Mouse (Mus musculus) left cerebral cortex, adult 6 months (tissue): ENCODE data around the gene Ceacam10. TPM values are rescaled to one million over a fixed set of nuclear protein-coding genes. Genes with fewer than 3 reads are reported as not detected.

ENCODE experiments used
- long read RNA-seq, 2 experiments: library from polyadenylated mRNA; unstranded; transcript quantifications; one replicate each; pipeline ENCODE4 v2.0.0; 2019 to 2020
- polyA plus RNA-seq: library from polyadenylated mRNA; unstranded; fragments of <200 nt; fragmentation: Nextera tagmentation; gene quantifications from 2 replicates; pipeline ENCODE4 v1.2.3, GENCODE M21; 2021

Ceacam10 gene
- polyA plus RNA-seq = 0.28 TPM in 1 of 2 replicates, not detected in the other
- long read RNA-seq, experiment 1 = 0 reads
- long read RNA-seq, experiment 2 = 0 reads

GRCm38 (mm10) chr7:24776918-24777317, at the start of gene Ceacam10:
Ceacam10 (plus strand) TSS chr7:24777206.

DNA sequence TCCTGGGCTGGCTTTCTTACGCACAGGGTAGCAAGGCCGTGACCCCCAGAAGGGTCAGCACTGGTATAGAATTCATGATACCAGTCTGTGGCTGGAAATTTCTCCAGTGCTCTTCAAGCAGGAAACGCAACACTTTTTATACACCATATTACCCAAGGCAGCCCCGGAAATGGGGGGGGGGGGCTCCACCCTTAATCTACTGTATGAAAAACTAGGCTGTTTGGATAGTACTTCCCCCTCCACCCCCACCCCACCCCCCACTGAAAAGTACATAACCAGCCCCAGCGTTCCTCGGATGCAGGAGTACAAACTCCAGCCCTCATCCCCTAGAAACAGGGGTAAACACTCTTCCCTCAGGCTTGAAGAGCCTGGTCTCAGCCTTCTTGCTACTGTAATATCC, 16.8 kb upstream of the Ceacam10 start, which contains the start of gene Cd177:
Gene Cd177 (minus strand): TSS at position 101 of the 400 bp plus-strand sequence.

Other genes starting within 250 kb of the Ceacam10 start
- 11.2 and 13.6 TPM in 2 replicates for gene Irgq, start 246.5 kb upstream of the Ceacam10 start, polyA plus RNA-seq
- not detected in 2 replicates for gene Pinlyp, start 231.1 kb upstream of the Ceacam10 start, polyA plus RNA-seq
- 24.9 and 25.5 TPM in 2 replicates for gene Xrcc1, start 230.9 kb upstream of the Ceacam10 start, polyA plus RNA-seq
- gene Ethe1, start 189.7 kb upstream of the Ceacam10 start, polyA plus RNA-seq = 30.8 and 34.3 TPM in 2 replicates
- 8.4 and 13.6 TPM in 2 replicates for gene Zfp575, start 189.6 kb upstream of the Ceacam10 start, polyA plus RNA-seq
- not detected in 2 replicates for gene Phldb3, start 166.4 kb upstream of the Ceacam10 start, polyA plus RNA-seq
- not detected in 2 replicates for gene Lypd3, start 140.7 kb upstream of the Ceacam10 start, polyA plus RNA-seq
- not detected in 2 replicates for gene Tex101, start 100.5 kb upstream of the Ceacam10 start, polyA plus RNA-seq
- not detected in 2 replicates for gene BC049730, start 68.0 kb upstream of the Ceacam10 start, polyA plus RNA-seq
- gene Gm4763, start 50.3 kb upstream of the Ceacam10 start, polyA plus RNA-seq = not detected in 2 replicates
- not detected in 2 replicates for gene Cd177, start 16.9 kb upstream of the Ceacam10 start, polyA plus RNA-seq
- 4.5 and 8.1 TPM in 2 replicates for gene Gm9844, start 85.0 kb downstream of the Ceacam10 start, polyA plus RNA-seq
- not detected in 2 replicates for gene Lypd4, start 92.7 kb downstream of the Ceacam10 start, polyA plus RNA-seq
- gene Dmrtc2, start 92.9 kb downstream of the Ceacam10 start, polyA plus RNA-seq = not detected in 2 replicates
- gene Rps19, start 107.2 kb downstream of the Ceacam10 start, polyA plus RNA-seq = 2,479 and 2,713 TPM in 2 replicates
- gene Cd79a, start 120.2 kb downstream of the Ceacam10 start, polyA plus RNA-seq = 0.27 and 0.60 TPM in 2 replicates
- 4.7 and 7.9 TPM in 2 replicates for gene Arhgef1, start 125.7 kb downstream of the Ceacam10 start, polyA plus RNA-seq
- gene Gm4881, start 167.3 kb downstream of the Ceacam10 start, polyA plus RNA-seq = not detected in 2 replicates
- 531 and 581 TPM in 2 replicates for gene Rabac1, start 195.5 kb downstream of the Ceacam10 start, polyA plus RNA-seq
- 803 and 1,080 TPM in 2 replicates for gene Atp1a3, start 228.8 kb downstream of the Ceacam10 start, polyA plus RNA-seq